Mouse (Mus musculus): ENCODE data around the gene Chd2.

Gene Chd2

GRCm38 (mm10) chr7:73411986-73412385 is 129.6 kb downstream of the Chd2 start:
- no peak for DNase-seq (ENCODE audit: low spot score in 2 of 2)

- DNase-seq (ENCODE audit: low spot score in 2 of 2), result no peak
Observed at GRCm38 (mm10) chr7:73411523-73411922, 130.1 kb downstream of the Chd2 start.

- DNase-seq (ENCODE audit: low spot score in 2 of 2), result no peak
Observed at GRCm38 (mm10) chr7:73405550-73405949, 136.1 kb downstream of the Chd2 start.

- no peak for DNase-seq (ENCODE audit: low spot score in 2 of 2)
Observed at GRCm38 (mm10) chr7:73403538-73403937, 138.1 kb downstream of the Chd2 start.

- DNase-seq (ENCODE audit: low spot score in 2 of 2), result no peak
Observed at GRCm38 (mm10) chr7:73402671-73403070, 139.0 kb downstream of the Chd2 start.

- DNase-seq (ENCODE audit: low spot score in 2 of 2), result no peak
Observed at GRCm38 (mm10) chr7:73402106-73402505, 139.5 kb downstream of the Chd2 start.

- no peak for DNase-seq (ENCODE audit: low spot score in 2 of 2)
Observed at GRCm38 (mm10) chr7:73400051-73400916, 141.3 kb downstream of the Chd2 start.

- DNase-seq (ENCODE audit: low spot score in 2 of 2), result peak in 1 of 2 experiments; percentile 79
Observed at GRCm38 (mm10) chr7:73399501-73400044, 142.1 kb downstream of the Chd2 start.

GRCm38 (mm10) chr7:73398806-73399442 is 142.7 kb downstream of the Chd2 start:
- no peak for DNase-seq (ENCODE audit: low spot score in 2 of 2)

- DNase-seq (ENCODE audit: low spot score in 2 of 2), result peak in 1 of 2 experiments; percentile 67
Observed at GRCm38 (mm10) chr7:73398319-73398718, 143.3 kb downstream of the Chd2 start.

GRCm38 (mm10) chr7:73394013-73394409 is 147.6 kb downstream of the Chd2 start:
- DNase-seq (ENCODE audit: low spot score in 2 of 2), result no peak

- DNase-seq (ENCODE audit: low spot score in 2 of 2), result no peak
Observed at GRCm38 (mm10) chr7:73393307-73394012, 148.2 kb downstream of the Chd2 start.

- DNase-seq (ENCODE audit: low spot score in 2 of 2), result no peak
Observed at GRCm38 (mm10) chr7:73392359-73392758, 149.3 kb downstream of the Chd2 start.

- DNase-seq (ENCODE audit: low spot score in 2 of 2), result no peak
Observed at GRCm38 (mm10) chr7:73391518-73392321, 149.9 kb downstream of the Chd2 start.

GRCm38 (mm10) chr7:73391002-73391517 is 150.6 kb downstream of the Chd2 start:
- peak in 1 of 2 experiments; percentile 71 for DNase-seq (ENCODE audit: low spot score in 2 of 2)

- no peak for DNase-seq (ENCODE audit: low spot score in 2 of 2)
Observed at GRCm38 (mm10) chr7:73390426-73391001, 151.1 kb downstream of the Chd2 start.

- no peak for DNase-seq (ENCODE audit: low spot score in 2 of 2)
Observed at GRCm38 (mm10) chr7:73389871-73390294, 151.7 kb downstream of the Chd2 start.

- DNase-seq (ENCODE audit: low spot score in 2 of 2), result no peak
Observed at GRCm38 (mm10) chr7:73389419-73389818, 152.2 kb downstream of the Chd2 start.

GRCm38 (mm10) chr7:73388866-73389265 is 152.8 kb downstream of the Chd2 start:
- no peak for DNase-seq (ENCODE audit: low spot score in 2 of 2)

GRCm38 (mm10) chr7:73382843-73383242 is 158.8 kb downstream of the Chd2 start:
- DNase-seq (ENCODE audit: low spot score in 2 of 2), result no peak

- no peak for DNase-seq (ENCODE audit: low spot score in 2 of 2)
Observed at GRCm38 (mm10) chr7:73378034-73378433, 163.6 kb downstream of the Chd2 start.

Measured in left cerebral cortex, adult 9 months (tissue).